Mouse (Mus musculus): Measurements from ENCODE around the gene Smim22. TPM values are rescaled to one million over a fixed set of nuclear protein-coding genes. Genes with fewer than 3 reads are reported as not detected.

Gene Smim22
- polyA plus RNA-seq, 1 experiment from 2014 or later = not detected

GRCm38 (mm10) chr16:4979755-4980380 lies 27.2 kb upstream of the Smim22 start:
- Histone ChIP-seq H3K4me3 (ENCODE audit: inconsistent target) (no peak overlapping the region), H3K27ac (no peak overlapping the region), H3K36me3 (ENCODE audit: inconsistent target) (no peaks in the 10 kb centered on the region), H3K79me2 (ENCODE audit: inconsistent target) (no peaks in the 10 kb centered on the region)
- 75% methylated on average over 4 of the region's 4 CpGs for WGBS (ENCODE audit: missing documents)

DNA sequence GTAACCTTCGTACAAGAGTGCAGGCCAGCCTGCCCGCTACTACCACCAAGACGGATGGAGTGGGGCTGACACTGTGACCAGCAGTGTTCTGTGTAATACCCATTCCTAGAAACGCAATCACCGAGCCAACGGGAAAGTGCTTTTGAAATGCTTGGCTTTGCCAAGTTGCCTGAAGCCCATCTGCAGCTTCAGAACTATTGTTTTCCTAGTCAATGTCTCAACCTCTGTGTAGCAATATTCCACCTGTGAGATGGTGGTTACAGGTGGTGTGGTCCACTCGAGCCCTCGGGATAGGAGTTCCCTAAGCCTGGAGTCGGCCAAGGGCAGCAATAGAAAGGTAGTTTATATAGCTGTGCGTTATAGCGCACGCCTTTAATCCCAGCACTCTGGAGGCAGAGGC lies 22.4 kb upstream of the Smim22 start:
- H3K36me3 ChIP-seq (ENCODE audit: inconsistent target) = no peaks in the 10 kb centered on the region
- no peak overlapping the region for H3K27ac ChIP-seq
- H3K79me2 ChIP-seq (ENCODE audit: inconsistent target) = no peaks in the 10 kb centered on the region
- 94% methylated on average over 10 of the region's 12 CpGs for WGBS (ENCODE audit: missing documents)
- H3K4me3 ChIP-seq (ENCODE audit: inconsistent target) = no peak overlapping the region

DNA sequence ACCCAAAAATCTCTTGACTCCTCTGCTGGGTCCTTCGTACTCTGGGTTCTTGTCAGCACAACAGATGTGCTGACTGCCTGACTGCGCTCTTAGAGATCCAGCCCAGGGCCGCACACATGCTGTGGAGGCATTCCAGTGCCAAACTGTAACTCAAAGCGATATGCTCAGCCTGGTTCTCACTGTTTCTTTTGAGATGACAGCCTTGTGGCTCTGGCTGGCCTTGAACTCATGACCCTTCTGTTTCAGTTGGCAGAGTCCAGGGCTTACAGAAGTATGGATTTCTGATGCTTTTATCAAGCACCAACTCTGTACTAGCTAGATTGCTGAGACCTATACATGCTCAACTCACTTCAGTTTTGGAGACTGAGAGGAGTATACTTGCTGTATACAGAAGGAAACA lies 13.8 kb upstream of the Smim22 start:
- WGBS (ENCODE audit: missing documents) = 95% methylated on average over 4 of the region's 4 CpGs
- H3K79me2 ChIP-seq (ENCODE audit: inconsistent target) = no peaks in the 10 kb centered on the region
- H3K4me3 ChIP-seq (ENCODE audit: inconsistent target) = no peak overlapping the region
- no peak overlapping the region for H3K27ac ChIP-seq
- no peaks in the 10 kb centered on the region for H3K36me3 ChIP-seq (ENCODE audit: inconsistent target)

- WGBS (ENCODE audit: missing documents) = 54% methylated on average over 3 of the region's 3 CpGs
- no peak within 1 kb of the TSS for H3K27ac ChIP-seq
- H3K4me3 ChIP-seq (ENCODE audit: inconsistent target) = no peak within 1 kb of the TSS
- no peaks in the 10 kb centered on the region for H3K36me3 ChIP-seq (ENCODE audit: inconsistent target)
- H3K79me2 ChIP-seq (ENCODE audit: inconsistent target) = no peaks in the 10 kb centered on the region
Observed at GRCm38 (mm10) chr16:4997553-4997952, 9.5 kb upstream of the Smim22 start, which contains the start of gene Sept12. Gene Sept12 (minus strand): TSS chr16:4997852.

GRCm38 (mm10) chr16:4998984-4999383 lies 8.1 kb upstream of the Smim22 start:
- 86% methylated on average over 1 of the region's 1 CpGs for WGBS (ENCODE audit: missing documents)
- no peaks in the 10 kb centered on the region for H3K36me3 ChIP-seq (ENCODE audit: inconsistent target)
- H3K4me3 ChIP-seq (ENCODE audit: inconsistent target) = no peak overlapping the region
- no peaks in the 10 kb centered on the region for H3K79me2 ChIP-seq (ENCODE audit: inconsistent target)
- no peak overlapping the region for H3K27ac ChIP-seq

DNA sequence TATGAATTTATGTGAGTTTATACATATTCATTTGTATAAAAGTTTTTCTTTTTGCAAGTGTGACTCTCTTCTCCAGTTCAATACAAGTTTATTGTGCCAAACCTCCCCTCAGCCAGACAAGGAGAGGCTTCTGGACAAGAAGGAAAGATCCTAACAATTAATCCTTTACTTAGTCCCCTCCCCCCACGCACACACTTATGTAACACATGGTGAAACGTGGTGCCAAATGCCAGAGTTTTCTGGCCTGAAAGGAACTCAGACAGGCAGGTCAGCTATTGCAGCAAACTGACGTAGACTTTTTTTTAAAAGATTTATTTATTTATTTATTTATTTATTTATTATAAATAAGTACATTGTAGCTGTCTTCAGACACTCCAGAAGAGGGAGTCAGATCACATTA lies 6.5 kb upstream of the Smim22 start:
- Histone ChIP-seq H3K4me3 (ENCODE audit: inconsistent target) (no peak overlapping the region), H3K36me3 (ENCODE audit: inconsistent target) (no peaks in the 10 kb centered on the region), H3K27ac (no peak overlapping the region), H3K79me2 (ENCODE audit: inconsistent target) (no peaks in the 10 kb centered on the region)
- WGBS (ENCODE audit: missing documents) = 36% methylated on average over 2 of the region's 3 CpGs

DNA sequence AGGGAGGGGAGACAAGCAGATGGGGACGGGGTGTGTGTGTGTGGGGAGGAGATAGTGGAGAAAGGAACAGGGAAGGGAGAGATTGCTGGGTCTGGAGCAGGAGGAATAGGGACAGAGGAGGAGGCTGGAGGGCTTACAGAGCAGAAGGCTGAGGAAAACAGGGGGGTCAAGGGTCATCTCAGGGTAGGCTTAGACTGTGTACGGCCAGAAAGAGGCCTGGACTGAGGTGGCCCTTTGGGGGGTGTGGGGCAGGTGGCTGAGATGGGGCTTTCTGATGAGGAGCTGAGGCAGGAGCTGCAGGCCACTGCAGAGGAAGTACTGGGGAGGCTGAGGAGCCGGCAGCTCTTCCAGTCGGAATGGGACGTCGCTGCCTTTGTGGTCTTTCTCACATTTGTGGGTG lies 404 bp downstream of the Smim22 start:
- Histone ChIP-seq H3K27ac (no peak overlapping the region), H3K36me3 (ENCODE audit: inconsistent target) (no peaks in the 10 kb centered on the region), H3K4me3 (ENCODE audit: inconsistent target) (no peak overlapping the region), H3K79me2 (ENCODE audit: inconsistent target) (no peaks in the 10 kb centered on the region)
- 96% methylated on average over 6 of the region's 6 CpGs for WGBS (ENCODE audit: missing documents)

DNA sequence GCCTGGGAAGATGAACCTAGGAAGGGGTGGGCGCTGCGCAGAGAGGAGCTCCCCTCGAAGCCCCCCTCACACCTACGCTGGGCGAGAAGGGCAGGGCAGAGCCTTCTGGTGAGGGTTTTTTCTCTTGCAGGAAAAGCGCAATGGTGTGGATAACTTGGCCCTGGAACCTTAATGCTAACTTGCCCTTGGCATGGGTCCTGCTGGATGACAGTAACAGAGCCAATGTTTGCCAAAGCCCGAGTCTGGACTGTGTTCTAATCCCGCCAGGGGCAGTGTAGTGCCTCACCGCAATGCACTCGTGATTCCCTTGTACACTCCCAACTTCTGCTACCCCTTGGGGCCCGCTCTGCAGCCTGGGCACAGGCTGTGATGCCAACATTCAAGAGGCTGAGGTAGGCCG lies 988 bp downstream of the Smim22 start:
- 95% methylated on average over 12 of the region's 12 CpGs for WGBS (ENCODE audit: missing documents)

GRCm38 (mm10) chr16:5010371-5010935 lies 3.4 kb downstream of the Smim22 start:
- WGBS (ENCODE audit: missing documents) = 96% methylated on average over 10 of the region's 10 CpGs
- Histone ChIP-seq H3K79me2 (ENCODE audit: inconsistent target) (no peaks in the 10 kb centered on the region), H3K27ac (no peak overlapping the region), H3K4me3 (ENCODE audit: inconsistent target) (no peak overlapping the region), H3K36me3 (ENCODE audit: inconsistent target) (peaks cover 7% of the 10 kb centered on the region; the same call in 1 of the 2 replicates)

More for the DNA sequence above, 988 bp downstream of the Smim22 start:
- Histone ChIP-seq H3K4me3 (ENCODE audit: inconsistent target) (no peak overlapping the region), H3K27ac (no peak overlapping the region), H3K36me3 (ENCODE audit: inconsistent target) (no peaks in the 10 kb centered on the region), H3K79me2 (ENCODE audit: inconsistent target) (no peaks in the 10 kb centered on the region)

DNA sequence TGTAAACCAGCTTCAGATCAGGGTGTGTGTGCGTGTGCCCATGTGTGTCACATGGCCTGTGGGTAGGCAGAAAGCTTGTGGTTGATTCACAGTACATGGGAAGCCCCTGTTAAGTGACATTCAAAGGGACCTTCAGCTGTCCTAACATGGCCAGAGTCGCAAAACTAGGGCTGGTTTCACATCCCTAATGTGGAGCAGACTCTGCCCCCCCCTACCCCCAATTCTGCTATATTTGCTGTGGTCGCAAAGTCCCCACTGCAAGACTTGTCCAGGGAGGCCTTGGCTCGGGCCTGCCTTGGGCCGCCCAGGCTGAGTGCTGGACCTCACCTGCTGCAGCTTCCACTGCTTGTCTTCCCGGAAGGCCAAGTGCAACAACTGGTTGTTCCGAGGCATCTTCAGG lies 4.2 kb downstream of the Smim22 start:
- Histone ChIP-seq H3K4me3 (ENCODE audit: inconsistent target) (no peak overlapping the region), H3K79me2 (ENCODE audit: inconsistent target) (no peaks in the 10 kb centered on the region), H3K36me3 (ENCODE audit: inconsistent target) (peaks cover 15% of the 10 kb centered on the region; the same call in 1 of the 2 replicates), H3K27ac (0 out of 2 replicates have a peak overlapping the region, but pooled peaks have one; percentile 7)
- WGBS (ENCODE audit: missing documents) = 20% methylated on average over 6 of the region's 7 CpGs

DNA sequence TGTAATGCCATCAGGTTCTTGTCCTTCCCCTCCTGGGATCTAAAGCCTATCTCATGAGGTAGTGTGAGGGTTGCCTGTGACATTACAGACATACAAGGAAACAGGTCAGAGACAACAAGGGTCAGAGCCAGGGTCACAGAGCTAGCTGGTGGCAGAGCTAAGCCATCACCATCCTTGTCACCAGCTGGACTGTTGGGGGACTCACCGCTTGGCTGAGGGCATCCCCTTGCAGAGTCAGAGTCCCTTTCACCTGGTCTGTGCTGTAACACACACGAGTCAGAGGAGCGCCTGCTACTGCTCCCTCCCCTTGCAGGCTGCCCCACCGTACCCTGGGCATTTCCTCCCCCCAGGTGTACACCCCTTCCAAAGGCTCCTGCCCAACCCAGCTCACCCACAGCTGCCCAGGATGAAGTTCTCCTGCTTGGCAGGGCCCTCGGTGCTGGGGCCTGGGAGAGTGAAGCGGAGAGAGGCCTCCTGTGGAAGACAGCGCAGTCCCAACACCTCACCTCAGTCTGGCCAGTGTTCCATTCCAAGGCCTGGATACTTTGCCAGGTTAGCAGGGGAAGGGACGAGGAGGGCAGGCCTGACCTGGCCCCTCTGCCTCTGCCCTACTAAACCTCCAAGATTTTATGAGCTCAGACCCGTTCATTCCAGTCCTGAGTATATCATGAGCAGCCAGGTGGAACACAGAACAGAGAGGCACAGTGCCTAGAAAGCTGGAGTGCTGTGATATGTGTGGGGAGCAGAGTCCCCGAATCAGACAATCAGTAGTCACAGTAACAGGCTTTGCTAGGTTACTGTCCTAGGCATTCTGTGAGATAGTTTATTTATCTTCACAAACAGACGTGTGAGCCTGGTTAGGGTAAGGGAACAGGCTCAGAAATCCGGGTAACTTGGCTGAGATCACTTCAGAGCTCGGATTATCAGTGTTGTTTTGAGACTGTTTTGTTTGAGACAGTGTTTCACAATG lies 5.2 kb downstream of the Smim22 start:
- Histone ChIP-seq H3K36me3 (ENCODE audit: inconsistent target) (peaks cover 25% of the 10 kb centered on the region), H3K79me2 (ENCODE audit: inconsistent target) (no peaks in the 10 kb centered on the region), H3K27ac (no peak overlapping the region), H3K4me3 (ENCODE audit: inconsistent target) (peak overlapping the region; percentile 37; the same call in 1 of the 2 replicates)
- WGBS (ENCODE audit: missing documents) = 66% methylated on average over 13 of the region's 13 CpGs

DNA sequence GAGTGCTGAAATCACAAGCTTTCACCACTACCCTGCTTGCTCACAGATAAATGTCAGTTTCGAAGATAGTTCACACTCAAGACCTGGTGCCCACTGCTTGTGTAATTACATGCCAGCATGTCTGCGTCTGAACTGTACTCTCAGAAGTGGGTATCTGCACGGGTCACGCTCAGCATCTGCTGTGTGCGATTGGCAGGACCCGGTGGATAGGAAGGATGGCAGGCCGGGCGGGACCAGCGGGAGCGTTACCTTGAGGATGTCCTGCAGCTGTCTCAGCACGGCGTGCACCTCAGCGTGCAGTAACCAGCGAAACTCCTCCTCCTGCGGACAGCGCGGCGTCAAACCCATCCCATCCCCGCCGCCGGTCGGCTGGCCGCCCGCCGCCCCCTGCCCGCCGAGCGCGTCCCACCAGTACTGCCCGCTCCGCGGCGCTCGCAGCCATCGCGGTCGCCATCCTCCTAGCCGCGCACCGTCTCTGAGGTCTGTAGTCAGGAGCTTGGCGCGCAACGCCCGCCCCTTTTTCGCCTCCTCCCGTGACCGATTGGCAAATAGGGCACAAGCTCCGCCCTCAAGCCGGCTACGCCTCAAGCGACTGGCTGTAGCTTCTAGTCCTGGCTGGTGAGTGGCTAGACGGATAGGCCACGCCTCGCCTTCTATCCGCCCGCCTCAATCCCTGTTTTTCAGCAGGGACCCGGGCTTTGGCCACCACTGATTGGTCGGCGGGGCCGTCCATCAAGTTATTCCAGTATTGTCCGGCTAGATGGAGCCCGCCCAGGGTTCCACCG lies 6.2 kb downstream of the Smim22 start, which contains the start of gene Rogdi:
Gene Rogdi (minus strand): TSS at position 500 of the 785 bp plus-strand sequence.
- Histone ChIP-seq H3K4me3 (ENCODE audit: inconsistent target) (peak within 1 kb of the TSS; percentile 37), H3K36me3 (ENCODE audit: inconsistent target) (peaks cover 34% of the 10 kb centered on the region), H3K27ac (no peak within 1 kb of the TSS), H3K79me2 (ENCODE audit: inconsistent target) (no peaks in the 10 kb centered on the region)
- WGBS (ENCODE audit: missing documents) = under 1% methylated on average over 63 of the region's 63 CpGs

DNA sequence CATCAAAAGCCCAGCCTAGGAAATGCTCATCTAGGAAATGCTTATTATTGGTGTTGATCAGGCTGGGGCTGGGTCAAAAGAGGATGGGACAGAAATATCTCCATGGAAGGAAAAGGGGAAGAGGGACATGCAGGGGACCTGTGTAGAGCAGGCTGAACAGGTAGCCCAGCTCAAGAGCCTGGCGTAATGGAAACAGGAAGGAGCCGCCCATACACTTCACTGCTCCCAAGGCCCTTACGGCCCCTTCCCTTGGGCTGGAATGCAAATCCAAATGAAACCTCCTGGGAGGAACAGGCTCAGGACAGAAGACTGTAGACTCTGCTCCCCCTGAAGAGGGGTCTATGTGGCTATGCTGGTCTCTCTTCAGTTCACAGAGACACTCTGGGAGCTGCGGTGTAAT lies 7.5 kb downstream of the Smim22 start:
- H3K27ac ChIP-seq = no peak overlapping the region
- no peaks in the 10 kb centered on the region for H3K79me2 ChIP-seq (ENCODE audit: inconsistent target)
- peaks cover 47% of the 10 kb centered on the region for H3K36me3 ChIP-seq (ENCODE audit: inconsistent target)
- 88% methylated on average over 4 of the region's 4 CpGs for WGBS (ENCODE audit: missing documents)
- no peak overlapping the region for H3K4me3 ChIP-seq (ENCODE audit: inconsistent target)

DNA sequence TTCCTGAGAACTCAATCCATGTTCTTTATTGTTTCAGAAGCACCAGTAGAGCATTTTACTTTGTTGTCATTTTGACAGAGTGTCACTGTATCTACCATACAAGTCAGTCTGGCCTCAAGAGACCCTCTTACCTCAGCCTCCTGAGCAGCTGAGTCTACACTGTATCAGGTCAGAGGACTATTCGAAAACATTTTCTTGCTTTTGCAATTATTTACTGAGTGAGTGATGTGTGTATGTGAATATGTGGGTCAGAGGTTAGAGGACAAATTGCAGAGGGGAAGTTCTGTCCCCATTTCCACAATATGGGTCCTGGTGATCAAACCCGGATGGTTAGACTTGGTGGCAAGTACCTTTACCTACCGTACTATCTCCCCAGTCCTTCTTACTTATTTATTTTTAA lies 16.9 kb downstream of the Smim22 start:
- peaks cover 96% of the 10 kb centered on the region for H3K36me3 ChIP-seq (ENCODE audit: inconsistent target)
- no peak overlapping the region for H3K4me3 ChIP-seq (ENCODE audit: inconsistent target)
- 100% methylated on average over 2 of the region's 3 CpGs for WGBS (ENCODE audit: missing documents)
- H3K79me2 ChIP-seq (ENCODE audit: inconsistent target) = no peaks in the 10 kb centered on the region
- H3K27ac ChIP-seq = no peak overlapping the region
